Mouse (Mus musculus) heart, embryonic 11.5 days (tissue): ENCODE measurements at regions not wholly inside any gene's neighbourhood (a gene's known extent, or its start where the extent isn't known, plus 50 kb on each side); places are given as distances from the start of the nearest gene placed in this dataset.

Experiments
- ATAC-seq: fragments of 200-750 bp; cut with Nextera tagmentation; replicated peaks from 2 replicates; pipeline ENCODE4 v1.8.0; 2017; ENCODE audit warnings: moderate library complexity; ENCODE audit not compliant: insufficient number of reproducible peaks, low FRiP score, low TSS enrichment
- H3K27ac ChIP-seq: fragments of 300-500 bp; sonication (generic); 2 replicates; pipeline ENCODE4 v1.5.1; 2014; ENCODE audit warnings: mild to moderate bottlenecking, low read depth, low read length
- H3K27me3 ChIP-seq: fragments of 300-500 bp; sonication (generic); 2 replicates; pipeline ENCODE4 v1.6.1; 2014; ENCODE audit warnings: mild to moderate bottlenecking, low read length, mixed read lengths; ENCODE audit not compliant: control insufficient read depth, insufficient read depth
- H3K36me3 ChIP-seq: fragments of 300-500 bp; sonication (generic); 2 replicates; pipeline ENCODE4 v1.6.1; 2014; ENCODE audit warnings: mild to moderate bottlenecking, low read length, moderate library complexity, mixed read lengths; ENCODE audit not compliant: control insufficient read depth, insufficient read depth
- H3K4me1 ChIP-seq: fragments of 300-500 bp; sonication (generic); 2 replicates; pipeline ENCODE4 v1.6.1; 2014; ENCODE audit warnings: low read length; ENCODE audit not compliant: control insufficient read depth, insufficient read depth
- H3K4me2 ChIP-seq: fragments of 300-500 bp; sonication (generic); 2 replicates; pipeline ENCODE4 v1.6.1; 2014; ENCODE audit warnings: mild to moderate bottlenecking, moderate library complexity
- H3K4me3 ChIP-seq: fragments of 300-500 bp; sonication (generic); 2 replicates; pipeline ENCODE4 v1.5.1; 2014; ENCODE audit warnings: low read depth, low read length
- H3K9ac ChIP-seq: fragments of 300-500 bp; sonication (generic); 2 replicates; pipeline ENCODE4 v1.6.1; 2014; ENCODE audit warnings: mild to moderate bottlenecking, low read depth, low read length, moderate library complexity
- H3K9me3 ChIP-seq: fragments of 300-500 bp; sonication (generic); replicated peaks from 2 replicates; pipeline ENCODE4 v1.6.1; 2016; ENCODE audit warnings: low read length; ENCODE audit not compliant: control insufficient read depth
- WGBS: fragments of 180-500 bp; shearing (Covaris S2); extraction: QIAGEN DNeasy Blood & Tissue Kit; methylation state at CpG from one replicate; pipeline ENCODE4 v1.1.7; 2014; ENCODE audit not compliant: insufficient replicate concordance; 5-methylcytosine and 5-hydroxymethylcytosine counted together

- ATAC-seq: no peak
- H3K4me3 ChIP-seq: no peak overlapping the region
- H3K9me3 ChIP-seq: no peaks in the 10 kb centered on the region
- no peak overlapping the region for H3K27ac ChIP-seq
- no peaks in the 10 kb centered on the region for H3K4me1 ChIP-seq
- no peak overlapping the region for H3K9ac ChIP-seq
- H3K4me2 ChIP-seq: no peak overlapping the region
- no peaks in the 10 kb centered on the region for H3K36me3 ChIP-seq
- no peaks in the 10 kb centered on the region; the same call in 1 of the 2 replicates for H3K27me3 ChIP-seq
- WGBS: 63% methylated on average over 3 of the region's 3 CpGs
Observed at GRCm38 (mm10) chr5:132617241-132617640, 74.1 kb upstream of the Auts2 start.

DNA sequence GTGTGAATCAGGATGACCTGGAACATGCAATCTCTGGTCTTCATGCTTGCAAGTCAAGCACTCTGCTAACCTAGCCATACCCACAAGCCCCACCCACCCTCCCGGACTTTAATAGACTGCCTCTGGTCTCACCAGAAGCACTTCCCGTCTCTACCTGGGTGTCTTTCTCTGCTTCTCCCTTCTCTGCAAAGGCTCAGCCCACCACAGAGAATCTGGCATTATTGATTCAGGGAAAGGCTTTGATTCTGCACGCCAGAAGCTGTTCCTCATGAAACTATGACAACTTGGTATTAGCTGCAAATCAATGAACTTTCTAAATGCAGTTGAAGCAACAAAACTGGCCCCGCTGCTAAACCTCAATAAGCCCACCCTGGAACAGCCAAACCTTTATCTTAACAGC is 66.1 kb upstream of the Auts2 start:
- Histone ChIP-seq H3K27me3 (0 out of 2 replicates have a peak, but pooled peaks cover 3% of the 10 kb centered on the region), H3K9ac (no peak overlapping the region), H3K4me2 (no peak overlapping the region), H3K4me3 (no peak overlapping the region), H3K27ac (no peak overlapping the region), H3K36me3 (no peaks in the 10 kb centered on the region), H3K4me1 (no peaks in the 10 kb centered on the region), H3K9me3 (no peaks in the 10 kb centered on the region)
- 58% methylated on average over 4 of the region's 4 CpGs for WGBS
- ATAC-seq: no peak

DNA sequence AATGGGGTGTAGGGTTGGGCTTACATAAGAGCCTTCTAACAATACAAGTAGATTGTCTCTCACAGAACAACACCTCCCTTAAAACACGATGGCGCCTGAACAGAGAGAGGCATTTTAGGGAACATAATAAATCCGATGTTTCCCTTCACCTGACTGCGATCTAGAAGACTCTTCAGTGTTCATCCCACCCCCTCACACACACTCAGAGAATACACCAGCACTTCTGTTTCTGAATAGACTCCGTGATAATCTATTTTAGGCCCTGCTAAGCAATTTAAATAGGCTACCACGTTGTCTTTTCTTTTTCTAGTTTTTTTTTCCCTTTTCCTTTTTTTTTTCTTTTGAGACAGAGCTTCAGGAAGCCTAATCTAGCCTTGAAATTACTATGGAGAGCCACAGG is 63.1 kb upstream of the Auts2 start:
- 0 out of 2 replicates have a peak, but pooled peaks cover 1% of the 10 kb centered on the region for H3K27me3 ChIP-seq
- ATAC-seq: no peak

GRCm38 (mm10) chr5:132594796-132595195 is 51.7 kb upstream of the Auts2 start:
- Histone ChIP-seq H3K4me2 (no peak overlapping the region), H3K4me3 (no peak overlapping the region), H3K9ac (no peak overlapping the region), H3K36me3 (no peaks in the 10 kb centered on the region), H3K27ac (no peak overlapping the region), H3K27me3 (no peaks in the 10 kb centered on the region), H3K9me3 (no peaks in the 10 kb centered on the region), H3K4me1 (no peaks in the 10 kb centered on the region)
- 64% methylated on average over 6 of the region's 6 CpGs for WGBS
- no peak for ATAC-seq

More for the DNA sequence above, 63.1 kb upstream of the Auts2 start:
- no peak overlapping the region for H3K4me2 ChIP-seq
- H3K27ac ChIP-seq: no peak overlapping the region
- H3K4me3 ChIP-seq: no peak overlapping the region
- no peaks in the 10 kb centered on the region for H3K4me1 ChIP-seq
- H3K9me3 ChIP-seq: no peaks in the 10 kb centered on the region
- no peaks in the 10 kb centered on the region for H3K36me3 ChIP-seq
- H3K9ac ChIP-seq: no peak overlapping the region
- 59% methylated on average over 6 of the region's 6 CpGs for WGBS
